Mouse (Mus musculus): ENCODE data around the gene Cnrip1.
"Not testable (repeated sequence)": the region's sequence is repeated elsewhere in the genome, so short reads cannot be mapped to it uniquely, and the experiment has no call there.

The Cnrip1 gene

DNA sequence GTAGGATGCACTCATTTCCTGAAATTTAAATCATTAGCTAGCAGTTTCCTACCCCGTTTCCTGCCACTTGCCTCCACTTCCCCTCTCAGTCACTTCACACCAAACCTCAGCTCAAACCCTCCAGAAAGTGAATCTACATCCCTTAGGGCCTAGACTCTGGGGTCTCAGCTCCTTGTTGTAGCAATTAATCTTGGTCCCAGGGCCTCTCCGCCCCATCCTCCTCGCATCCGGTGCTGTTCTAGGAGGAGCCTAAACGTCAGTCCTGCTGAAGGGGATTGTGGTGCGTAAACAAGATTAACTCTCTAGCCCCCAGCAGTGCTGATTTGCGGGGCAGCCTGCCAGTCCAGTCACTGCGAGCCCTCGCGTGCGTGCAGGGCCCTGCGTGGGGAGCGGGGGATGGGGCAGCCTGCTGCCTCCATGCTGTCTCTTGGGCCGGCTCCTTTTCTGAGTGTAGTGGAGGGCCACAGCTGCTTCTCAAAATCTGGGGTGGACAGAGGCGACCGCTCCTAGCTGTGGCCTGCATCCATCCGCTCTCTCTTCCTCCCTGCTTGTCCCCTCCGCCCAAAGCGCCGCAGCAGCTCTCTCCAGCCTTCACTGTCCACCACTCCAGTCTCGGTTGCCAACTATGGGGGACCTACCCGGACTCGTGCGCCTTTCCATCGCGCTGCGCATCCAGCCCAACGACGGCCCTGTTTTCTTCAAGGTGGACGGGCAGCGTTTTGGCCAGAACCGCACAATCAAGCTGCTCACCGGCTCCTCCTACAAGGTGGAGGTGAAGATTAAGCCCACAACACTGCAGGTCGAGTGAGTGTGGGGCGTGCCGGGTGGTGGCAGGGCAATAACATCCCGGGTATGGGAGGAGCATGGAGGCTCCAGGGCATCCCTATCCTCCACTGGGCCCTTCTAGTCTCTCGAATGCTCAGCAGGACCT, at the start of gene Cnrip1, which contains the start of gene Plek:
Gene Cnrip1, plus strand, starts transcription at position 42 of the 931 bp plus-strand sequence.
Gene Plek, minus strand, starts transcription at position 837 of the 931 bp plus-strand sequence.
- DNase-seq: peak; percentile 18 to 21

DNA sequence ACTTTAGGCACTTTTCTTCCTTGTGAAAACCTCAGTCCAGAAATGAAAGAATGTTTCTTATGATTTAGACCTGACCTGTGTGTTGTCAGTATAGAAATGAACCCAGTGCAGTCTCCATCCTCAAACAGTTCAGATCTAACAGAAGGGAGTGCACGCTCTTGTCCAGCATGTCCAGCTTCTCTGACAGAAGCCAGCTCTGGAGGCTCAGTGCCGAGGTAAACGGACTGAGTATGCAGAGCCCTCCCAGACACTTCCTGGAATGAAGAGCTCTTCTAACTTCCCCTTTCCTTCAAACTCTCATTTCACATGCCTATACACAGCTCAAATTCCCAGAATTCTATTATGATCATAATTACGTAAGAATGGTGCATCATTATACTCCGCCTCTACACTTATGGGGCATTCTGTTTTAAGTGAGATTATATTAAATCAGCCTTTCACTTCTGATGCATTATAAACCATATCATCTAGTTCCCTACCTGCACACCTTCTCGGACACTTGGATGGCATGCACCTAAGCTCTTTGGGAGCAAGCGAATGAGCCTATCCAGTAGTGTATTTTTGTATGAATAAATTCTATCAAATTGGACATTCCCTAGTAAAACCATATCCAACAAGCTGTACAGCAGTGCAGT, 48.5 kb upstream of the Cnrip1 start:
- no peak for DNase-seq

DNA sequence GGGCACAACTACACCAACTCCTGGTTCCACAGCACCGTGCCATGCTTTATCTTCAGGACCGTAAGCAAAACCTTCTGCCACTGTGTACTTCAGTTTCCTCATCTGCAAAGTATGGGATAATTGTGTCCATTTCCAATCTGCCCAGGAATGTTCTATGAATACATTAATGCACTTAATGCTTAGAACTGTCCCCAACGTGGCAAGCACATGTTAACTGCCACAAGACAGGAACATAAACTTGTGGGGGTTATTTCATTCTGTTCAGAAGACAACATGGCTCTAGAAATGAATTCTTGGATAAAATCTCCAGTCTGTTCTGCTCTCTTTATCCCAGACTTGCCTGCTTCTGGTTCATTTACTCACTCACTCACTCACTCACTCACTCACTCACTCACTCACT, 47.6 kb upstream of the Cnrip1 start:
- no peak for DNase-seq

DNA sequence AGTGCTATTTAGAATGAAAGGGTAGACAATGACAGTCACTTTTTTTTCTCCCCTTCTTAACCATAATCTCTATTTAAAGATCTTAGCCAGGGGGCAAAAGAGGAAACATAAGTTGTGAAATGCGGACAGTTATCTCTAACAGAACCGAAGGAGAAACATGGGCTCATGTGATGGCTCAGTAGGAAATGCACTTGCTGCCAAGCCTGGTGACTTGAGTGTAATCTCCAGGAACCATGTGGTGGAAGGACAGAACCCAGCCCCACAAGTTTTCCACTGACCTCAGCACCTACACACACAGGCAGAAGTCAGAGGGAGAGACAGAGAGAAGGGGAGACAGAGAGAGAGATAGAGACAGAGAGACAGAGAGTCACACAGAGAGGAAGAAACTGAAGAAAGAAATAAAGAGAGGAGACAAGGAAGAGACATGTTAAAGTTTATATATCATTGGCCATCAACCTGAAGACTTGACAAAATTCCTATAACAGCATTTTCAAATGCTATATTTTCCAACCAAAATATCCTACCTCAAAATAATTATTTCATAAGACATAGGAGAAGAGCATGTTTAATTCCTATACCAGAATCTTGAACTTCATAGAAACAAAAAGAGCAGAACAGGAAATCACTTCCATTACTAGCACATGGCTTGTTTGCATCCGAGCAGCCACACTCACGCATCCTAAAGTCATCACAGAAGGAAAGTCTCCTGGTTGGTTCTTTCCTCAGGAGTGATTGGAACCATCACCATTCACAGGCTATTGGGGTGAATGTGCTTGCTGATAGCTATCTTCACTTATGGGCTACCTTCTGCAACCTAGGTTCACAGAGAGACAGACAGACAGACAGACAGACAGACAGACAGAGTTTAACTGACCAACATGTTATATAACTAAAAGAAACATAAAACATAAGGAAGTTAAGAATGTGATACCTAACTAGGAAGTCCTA, 46.2 kb upstream of the Cnrip1 start:
- DNase-seq: peak in 1 of 2 experiments; percentile 3

DNA sequence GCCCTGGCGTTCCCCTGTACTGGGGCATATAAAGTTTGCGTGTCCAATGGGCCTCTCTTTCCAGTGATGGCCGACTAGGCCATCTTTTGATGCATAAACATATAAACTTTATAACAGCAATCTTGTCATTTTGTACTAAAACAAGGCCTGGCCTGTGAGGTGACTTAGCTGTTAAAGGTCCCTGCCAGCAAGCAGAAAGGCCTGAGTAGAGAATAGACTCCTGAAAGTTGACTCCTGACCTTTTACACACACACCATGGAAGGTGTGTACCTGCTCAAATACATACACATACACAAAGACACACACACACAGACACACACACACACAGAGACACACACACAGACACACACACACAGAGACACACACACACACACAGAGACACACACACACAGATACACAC, 44.9 kb upstream of the Cnrip1 start:
- not testable (repeated sequence) for DNase-seq

DNA sequence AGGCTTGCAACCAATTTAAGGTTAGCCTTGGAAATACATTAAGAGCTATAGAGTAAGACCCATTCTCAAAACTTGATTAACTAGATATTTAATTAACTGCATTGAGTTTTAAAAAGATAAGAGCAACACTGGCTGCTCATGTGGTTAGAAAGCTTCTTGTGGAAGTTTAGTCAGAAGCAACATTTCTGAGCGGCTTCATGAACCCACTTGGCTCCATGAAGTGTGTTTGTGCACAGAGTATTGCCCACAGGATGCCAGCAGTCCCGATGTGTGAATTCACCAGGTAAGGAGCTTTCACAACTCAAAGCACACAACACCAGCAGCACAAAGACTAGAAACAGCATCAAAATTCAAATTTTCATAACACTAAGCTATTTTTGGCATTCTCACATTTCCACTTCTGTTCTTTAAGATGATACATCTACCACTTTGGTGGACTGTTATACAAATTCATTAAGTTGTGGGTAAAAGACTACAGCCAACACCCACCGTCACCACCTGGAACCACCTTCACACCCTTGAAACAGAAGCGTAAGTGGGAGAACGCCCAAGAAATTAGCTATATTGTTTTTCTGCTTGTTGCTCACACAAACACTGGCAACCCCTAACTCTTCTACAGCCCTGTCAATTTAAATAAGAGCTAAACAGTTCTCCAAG, 43.7 kb upstream of the Cnrip1 start:
- no peak for DNase-seq

DNA sequence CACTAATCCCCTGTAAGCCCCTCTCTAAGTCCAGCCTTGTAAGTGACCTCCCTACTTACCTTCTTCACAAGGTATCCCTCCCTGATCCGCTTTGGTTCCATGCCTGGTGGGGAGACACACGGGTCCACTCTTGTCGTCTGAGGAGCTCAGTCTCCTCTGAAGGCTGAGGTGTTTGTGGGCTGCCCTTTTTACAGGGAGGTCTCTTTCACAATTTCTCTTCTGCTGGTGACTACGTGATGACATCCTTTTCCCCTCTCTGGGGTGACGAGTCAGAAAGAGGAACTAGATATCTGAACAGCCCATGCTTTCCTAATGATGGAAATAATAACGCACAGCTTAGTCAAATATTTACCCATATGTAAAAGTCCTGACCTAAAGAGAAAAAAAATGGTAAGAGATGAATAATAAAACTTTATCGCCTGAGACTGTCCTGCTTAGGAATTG, 42.9 kb upstream of the Cnrip1 start:
- DNase-seq: no peak

DNA sequence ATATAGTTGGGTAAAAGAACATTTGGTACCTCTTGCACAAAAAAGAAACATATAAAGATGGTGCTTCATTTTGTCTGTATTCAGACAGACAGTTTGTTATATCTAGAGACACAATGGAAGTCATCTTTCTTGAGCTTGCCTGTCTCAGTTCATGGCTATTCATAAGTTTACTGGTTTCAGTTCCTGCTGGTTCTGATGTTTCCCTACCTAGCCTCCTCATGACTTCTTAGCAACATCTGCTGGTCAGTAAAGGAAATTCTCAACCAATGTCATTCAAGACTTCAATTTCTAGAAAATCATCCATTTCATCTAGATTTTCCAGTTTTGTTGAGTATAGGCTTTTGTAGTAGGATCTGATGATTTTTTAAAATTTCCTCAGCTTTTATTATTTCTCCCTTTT, 38.4 kb upstream of the Cnrip1 start:
- no peak for DNase-seq

DNA sequence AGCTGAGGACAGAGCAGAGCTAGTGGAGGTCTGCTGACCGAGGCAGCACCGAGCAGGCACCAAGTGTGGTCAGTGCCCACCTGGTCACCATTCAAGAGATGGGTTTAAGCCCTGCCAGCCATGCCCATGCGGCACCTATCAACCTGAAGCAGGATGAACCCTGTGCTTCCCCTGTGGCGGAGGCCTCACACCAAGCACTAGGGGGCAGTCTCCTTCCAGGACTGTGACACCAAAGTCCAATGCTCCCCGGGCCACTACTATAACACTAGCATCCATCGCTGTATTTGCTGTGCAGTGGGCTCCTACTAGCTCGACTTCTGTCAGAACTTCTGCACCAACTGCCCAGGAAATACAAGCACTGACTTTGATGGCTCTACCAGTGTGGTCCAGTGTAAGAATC, 32.1 kb upstream of the Cnrip1 start:
- DNase-seq: no peak

DNA sequence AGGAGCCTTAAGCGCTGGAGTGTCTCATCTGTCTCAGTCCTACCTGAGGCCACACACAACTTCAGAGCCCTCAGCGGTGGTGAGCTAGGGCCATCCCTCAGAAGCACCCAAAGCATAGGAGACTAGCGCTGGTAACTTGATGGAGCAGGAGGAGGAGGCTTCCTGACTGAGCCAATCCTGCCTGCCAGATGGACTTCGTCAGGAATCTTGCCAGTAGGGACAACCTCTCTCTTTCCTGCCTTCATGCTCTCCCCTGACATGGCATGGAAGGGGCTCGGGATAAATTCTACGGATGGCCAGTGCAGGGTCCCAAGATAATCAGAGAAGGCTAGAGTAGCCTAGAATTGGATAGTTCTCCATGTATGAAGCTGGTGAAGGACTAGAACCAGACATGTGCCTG, 28.2 kb upstream of the Cnrip1 start:
- DNase-seq: no peak

DNA sequence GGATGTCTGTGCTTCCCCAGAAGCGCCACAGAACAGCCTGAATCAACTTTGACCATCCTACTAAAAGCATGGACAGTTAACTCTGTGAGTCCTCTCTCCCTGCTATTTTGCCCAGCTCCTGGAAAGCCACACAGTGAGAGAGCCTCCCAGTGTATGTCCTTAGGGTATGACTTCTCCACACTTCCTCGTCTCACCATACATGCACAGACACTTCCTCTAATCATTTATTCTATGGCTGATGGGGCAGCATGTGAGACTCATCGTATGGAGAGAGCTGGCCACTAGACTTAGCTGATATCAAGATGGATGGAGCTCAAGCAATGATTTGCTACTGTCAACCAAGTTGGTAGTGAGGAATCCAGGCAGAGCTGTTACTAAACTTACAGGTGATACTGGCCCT, 27.4 kb upstream of the Cnrip1 start:
- no peak for DNase-seq

DNA sequence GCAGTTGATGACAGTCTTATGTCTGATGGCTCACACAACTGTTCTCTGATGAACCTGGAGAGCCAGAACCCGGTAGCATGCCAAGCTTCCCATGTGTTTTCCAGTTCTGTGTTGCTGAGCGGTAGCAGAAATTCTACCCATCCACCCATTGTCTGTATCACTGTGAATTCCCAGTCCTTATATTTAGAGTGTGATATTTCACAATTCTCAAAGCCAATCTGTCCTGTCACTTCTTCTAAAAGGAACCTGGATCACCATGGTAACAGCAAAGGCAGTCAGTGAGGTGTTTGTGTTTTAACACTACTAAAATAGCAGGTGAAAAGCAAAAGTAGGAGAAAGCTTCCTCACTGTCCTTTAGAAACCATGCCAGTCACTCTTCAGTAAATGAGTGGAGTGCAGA, 5.6 kb upstream of the Cnrip1 start:
- no peak for DNase-seq

DNA sequence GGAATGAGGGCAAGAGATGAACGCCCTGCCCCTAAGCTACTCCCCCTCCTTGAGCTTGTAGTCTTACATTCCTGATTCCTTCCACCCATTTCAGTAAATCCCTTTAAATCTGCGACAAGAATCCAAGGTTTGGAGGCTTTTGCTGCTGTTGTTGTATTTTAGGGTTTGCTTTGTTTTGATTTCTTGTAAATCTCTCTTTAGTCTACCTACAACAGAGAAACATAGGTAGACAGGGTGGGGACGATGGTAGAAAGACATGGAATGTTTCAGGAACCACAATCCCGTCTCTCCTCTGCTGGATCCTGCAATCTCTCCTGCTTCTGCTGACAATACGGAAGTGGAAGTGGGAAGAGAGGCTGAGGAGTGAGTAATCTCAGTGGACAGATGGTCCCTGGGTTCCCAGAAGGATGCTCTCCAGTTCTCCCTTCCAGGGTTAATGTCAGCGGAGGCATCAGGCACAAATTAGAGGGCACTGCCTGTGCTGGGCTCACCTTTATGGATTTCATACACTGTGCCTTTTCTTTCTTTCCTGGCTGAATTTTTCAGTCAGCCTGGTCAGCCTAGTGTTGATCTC, 1.2 kb downstream of the Cnrip1 start:
- DNase-seq: no peak

DNA sequence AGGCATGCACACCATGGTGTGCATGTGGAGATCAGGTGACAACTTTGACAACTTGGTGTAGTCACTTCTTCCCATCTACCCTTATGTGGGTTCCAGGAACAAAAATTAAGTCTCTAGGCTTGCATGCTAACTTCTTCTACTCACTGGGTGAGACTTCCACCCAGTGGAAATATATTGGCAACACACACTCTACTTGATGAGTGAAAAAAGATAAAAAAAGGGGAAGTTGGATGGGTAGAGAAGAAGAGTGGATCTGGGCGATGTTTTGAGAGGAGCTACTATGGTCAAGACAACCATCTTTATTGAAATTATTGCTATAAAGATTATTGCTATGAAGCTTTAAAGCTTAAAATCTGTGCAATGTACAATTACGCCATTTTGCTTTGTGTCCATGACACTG, 18.0 kb downstream of the Cnrip1 start:
- DNase-seq: not testable (repeated sequence)

DNA sequence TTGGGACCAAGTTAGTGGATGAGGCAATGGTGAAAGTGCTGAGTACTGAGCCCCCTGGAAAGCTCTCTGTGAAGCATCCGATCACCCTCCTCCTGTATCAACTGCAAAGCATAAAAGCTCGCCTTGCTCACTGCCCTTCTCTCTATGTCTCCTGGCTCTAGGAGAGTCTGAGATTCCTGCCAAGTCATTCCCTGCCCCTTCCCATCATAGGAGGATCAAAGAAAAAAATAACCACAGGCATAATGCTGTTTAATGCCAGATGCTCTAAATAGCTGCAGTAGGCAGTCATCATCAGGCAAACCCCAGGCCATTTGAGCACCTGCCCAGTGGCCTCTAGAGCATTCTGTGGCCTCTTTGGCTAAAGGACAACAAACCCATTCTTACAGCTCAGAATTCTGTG, 24.3 kb downstream of the Cnrip1 start:
- DNase-seq: no peak

DNA sequence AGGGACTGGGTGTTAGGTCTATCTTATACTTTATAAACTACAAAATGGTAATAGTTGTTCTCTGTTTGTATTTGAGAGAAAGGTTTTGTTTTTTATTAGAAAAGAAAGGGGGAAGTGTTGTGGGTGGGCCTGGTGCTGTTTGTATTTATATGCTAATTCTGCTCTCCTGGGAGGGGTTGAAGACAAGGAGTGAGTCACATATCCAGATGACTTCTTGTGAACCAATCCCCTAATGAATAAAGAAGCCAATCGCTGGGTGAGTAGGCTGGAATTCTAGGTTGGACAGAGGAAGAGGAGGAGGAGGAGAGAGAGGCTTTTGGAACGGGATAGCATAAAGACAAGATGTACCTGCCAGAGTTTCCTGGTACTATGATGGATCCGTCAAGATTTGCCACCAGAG, 30.7 kb downstream of the Cnrip1 start:
- DNase-seq: no peak

DNA sequence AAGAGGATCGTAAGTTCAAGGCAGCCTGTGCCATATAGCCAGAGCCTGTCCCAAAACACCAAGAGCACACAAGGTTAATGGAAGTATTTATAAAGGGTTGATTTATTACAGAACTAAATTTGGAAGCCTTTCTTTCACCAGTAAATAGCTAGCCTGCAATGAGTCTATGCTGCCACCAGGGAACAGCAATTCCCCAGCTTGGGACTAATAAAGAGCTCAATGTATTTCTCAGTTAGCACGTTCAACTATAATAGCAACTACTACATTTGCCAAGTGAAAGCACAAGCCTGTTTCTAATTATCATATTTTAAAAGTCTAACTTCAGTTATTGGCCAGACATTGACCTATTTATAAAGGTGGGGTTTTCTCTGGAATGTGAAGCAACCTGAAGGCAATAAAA, 31.6 kb downstream of the Cnrip1 start:
- peak in 1 of 2 experiments; percentile 4 for DNase-seq

DNA sequence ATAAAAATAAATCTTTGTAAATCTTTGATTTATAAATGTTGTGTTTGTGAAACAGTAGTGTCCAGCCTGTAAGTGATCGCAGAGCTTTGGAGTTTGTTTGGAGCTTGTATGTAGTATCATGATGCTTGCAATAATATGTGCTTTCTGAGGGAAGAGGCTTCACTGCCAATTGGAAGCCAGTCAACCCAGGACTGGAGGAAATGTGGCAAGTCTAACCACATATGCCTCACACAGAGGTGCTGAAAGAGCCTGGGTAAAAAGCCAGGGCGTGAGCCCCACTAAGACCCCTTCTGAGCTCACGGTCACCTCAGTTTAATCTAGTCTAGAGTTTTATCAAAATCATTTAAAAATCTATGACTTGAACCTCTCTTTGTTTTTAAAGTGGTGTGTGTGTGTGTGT, 32.1 kb downstream of the Cnrip1 start:
- no peak for DNase-seq

DNA sequence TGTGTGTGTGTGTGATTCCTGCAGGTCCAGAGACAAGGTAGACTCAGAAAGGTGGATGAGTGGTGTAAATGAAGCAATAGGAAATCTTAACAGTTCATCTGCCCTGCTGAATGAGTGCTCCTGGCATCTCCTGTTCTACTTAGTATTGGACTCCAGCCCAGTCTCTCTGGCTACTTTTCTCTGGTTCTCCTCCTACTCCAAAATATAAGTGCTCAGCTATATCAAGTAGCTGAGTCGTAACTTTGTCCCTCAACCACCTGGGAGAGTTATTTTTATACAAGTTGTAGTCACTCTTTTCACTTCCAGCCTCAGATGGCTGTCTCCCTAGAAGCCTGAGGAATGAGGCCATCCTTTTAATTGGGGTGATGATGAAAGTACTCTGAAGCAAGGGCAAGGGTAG, 32.5 kb downstream of the Cnrip1 start:
- no peak for DNase-seq

DNA sequence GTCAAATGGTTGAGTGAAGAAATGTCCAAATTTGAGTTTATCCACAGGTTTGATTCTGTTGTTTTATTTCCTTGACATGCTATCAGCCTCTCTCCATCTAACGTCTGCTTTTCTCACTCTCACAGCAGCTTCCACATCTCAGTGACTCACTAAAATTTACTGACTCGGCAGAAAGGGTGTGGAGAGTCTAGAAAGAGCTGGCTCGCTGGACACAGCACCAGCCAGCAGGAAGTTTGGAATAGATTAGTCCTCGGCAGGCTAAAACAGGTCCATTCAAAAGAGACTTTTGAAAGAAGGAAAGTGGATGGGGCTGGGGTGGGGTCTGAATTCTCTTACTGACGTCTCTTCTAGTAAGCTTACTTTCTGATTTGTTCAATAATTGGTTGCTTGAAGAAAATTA, 34.7 kb downstream of the Cnrip1 start:
- no peak for DNase-seq

DNA sequence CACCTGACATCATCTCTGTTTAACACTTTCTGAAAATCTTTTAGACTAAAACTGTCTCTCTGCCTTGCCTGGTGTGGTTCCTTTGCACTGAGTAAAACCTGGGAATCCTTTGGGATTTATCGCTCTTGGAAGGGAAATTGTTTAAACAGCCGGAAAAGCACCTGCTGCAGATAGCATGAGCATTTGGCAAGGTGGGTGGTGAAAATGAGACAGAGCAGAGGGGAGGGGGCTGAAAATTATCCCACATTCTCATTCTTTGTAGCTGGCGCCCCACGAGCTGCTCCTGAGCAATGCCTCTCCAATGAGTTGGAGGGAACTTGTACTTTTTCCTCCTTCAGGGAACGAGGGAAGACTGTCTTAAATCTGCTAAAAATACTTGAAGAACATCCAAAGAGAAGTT, 55.5 kb downstream of the Cnrip1 start:
- DNase-seq: no peak

DNA sequence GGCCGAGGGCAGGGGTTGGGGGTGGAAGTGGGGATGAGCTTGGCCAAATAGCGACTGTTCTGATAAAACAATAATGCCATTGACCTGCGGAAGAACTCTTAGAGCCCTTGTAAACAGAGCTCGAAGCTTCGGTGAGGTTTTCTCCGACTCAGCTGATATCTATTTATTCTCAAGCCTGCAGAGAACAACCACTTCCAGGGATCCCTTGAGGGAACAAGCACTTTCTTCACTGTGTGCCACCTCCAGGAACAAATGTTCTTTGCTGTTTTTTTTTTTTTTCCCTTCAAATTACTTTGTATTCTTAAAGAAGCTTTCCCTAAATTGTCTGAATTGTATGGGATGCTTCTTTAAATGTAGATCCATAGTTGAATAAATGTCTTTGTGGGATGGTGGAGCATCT, 56.0 kb downstream of the Cnrip1 start:
- peak in 1 of 2 experiments; percentile 2 for DNase-seq
